Mouse (Mus musculus) ES-E14 (cell line): ENCODE data around the gene Dcpp1.

Experiments
- HCFC1 ChIP-seq: IDR thresholded peaks from 2 replicates; pipeline ENCODE4 v1.6.1; 2012; ENCODE audit warnings: low read length, inconsistent platforms, borderline replicate concordance; ENCODE audit not compliant: insufficient read depth
- MAFK ChIP-seq: IDR thresholded peaks from 2 replicates; pipeline ENCODE4 v1.6.1; 2014; ENCODE audit warnings: mild to moderate bottlenecking, low read depth, low read length, inconsistent platforms; ENCODE audit not compliant: insufficient read depth

GRCm38 (mm10) chr17:23862926-23863325 lies 17.8 kb upstream of the Dcpp1 start:
- TF ChIP-seq HCFC1: no peak
- TF ChIP-seq MAFK: no peak
